Mouse (Mus musculus): ENCODE results near the gene Gps2.
A peak's percentile ranks its signal among the peaks of the same experiment; 100 is the strongest.

GRCm38 (mm10) chr11:69915667-69916627, 2.3 kb downstream of the Gps2 start:
- TF ChIP-seq CTCF (IDR thresholded peaks at IDR 0.05; ENCODE audit: low read depth) = peak; percentile 63
- TF ChIP-seq EP300 (IDR thresholded peaks at IDR 0.05; ENCODE audit: low read depth) = peak; percentile 92
